Mouse (Mus musculus) hindbrain, embryonic 14.5 days (tissue): ENCODE data around the gene Trim41. TPM values are rescaled to one million over a fixed set of nuclear protein-coding genes. Genes with fewer than 3 reads are reported as not detected.
A peak's percentile ranks its signal among the peaks of the same experiment; 100 is the strongest.
"Not testable (repeated sequence)": the region's sequence is repeated elsewhere in the genome, so short reads cannot be mapped to it uniquely, and the experiment has no call there.

Experiments
- ATAC-seq: fragments of 200-750 bp; cut with Nextera tagmentation; 2 replicates; pipeline ENCODE4 v1.8.0; 2017; ENCODE audit warnings: moderate number of reproducible peaks, mild to moderate bottlenecking, moderate TSS enrichment, moderate library complexity; ENCODE audit not compliant: low FRiP score
- DNase-seq: peaks from one replicate; pipeline ENCODE4 v3.0.0-alpha.2; 2015; ENCODE audit warnings: low spot score
- H3K27ac ChIP-seq: fragments of 300-500 bp; sonication (generic); 2 replicates; pipeline ENCODE4 v1.5.1; 2014; ENCODE audit warnings: mild to moderate bottlenecking, moderate library complexity
- H3K27me3 ChIP-seq: fragments of 300-500 bp; sonication (generic); 2 replicates; pipeline ENCODE4 v1.6.1; 2014; ENCODE audit warnings: mild to moderate bottlenecking, low read length, mixed read lengths; ENCODE audit not compliant: control insufficient read depth, insufficient read depth
- H3K36me3 ChIP-seq: fragments of 300-500 bp; sonication (generic); replicated peaks from 2 replicates; pipeline ENCODE4 v1.6.1; 2014; ENCODE audit not compliant: control insufficient read depth, insufficient read depth
- H3K4me1 ChIP-seq: fragments of 300-500 bp; sonication (generic); replicated peaks from 2 replicates; pipeline ENCODE4 v1.6.1; 2014; ENCODE audit warnings: antibody characterized with exemption, low read length, mixed read lengths; ENCODE audit not compliant: control insufficient read depth, insufficient read depth
- H3K4me2 ChIP-seq: fragments of 300-500 bp; sonication (generic); replicated peaks from 2 replicates; pipeline ENCODE4 v1.6.1; 2014; ENCODE audit warnings: mild to moderate bottlenecking, moderate library complexity
- H3K4me3 ChIP-seq: fragments of 300-500 bp; sonication (generic); replicated peaks from 2 replicates; pipeline ENCODE4 v1.5.1; 2014; ENCODE audit warnings: mild to moderate bottlenecking, low read length
- H3K9ac ChIP-seq: fragments of 300-500 bp; sonication (generic); 2 replicates; pipeline ENCODE4 v1.6.1; 2014
- H3K9me3 ChIP-seq: fragments of 300-500 bp; sonication (generic); 2 replicates; pipeline ENCODE4 v1.6.1; 2016; ENCODE audit warnings: low read length; ENCODE audit not compliant: control insufficient read depth
- WGBS: fragments of 180-500 bp; shearing (Covaris S2); extraction: QIAGEN DNeasy Blood & Tissue Kit; methylation state at CpG from one replicate; pipeline ENCODE4 v1.1.7; 2014; 5-methylcytosine and 5-hydroxymethylcytosine counted together
- polyA plus RNA-seq: library from polyadenylated mRNA; unstranded; fragments of >200 nt; fragmentation: Nextera tagmentation; extraction: Ambion mirVana; gene quantifications from 2 replicates; pipeline ENCODE4 v1.2.1, GENCODE M21; 2014

Trim41 gene
- polyA plus RNA-seq, 1 experiment from 2014 or later, result 5.6 TPM

- Histone ChIP-seq H3K27ac (peak overlapping the region; percentile 94), H3K27me3 (no peaks in the 10 kb centered on the region), H3K4me2 (peak overlapping the region; percentile 81), H3K4me3 (peak overlapping the region; percentile 59), H3K4me1 (peaks cover 33% of the 10 kb centered on the region), H3K9ac (peak overlapping the region; percentile 84), H3K9me3 (no peaks in the 10 kb centered on the region), H3K36me3 (peaks cover 31% of the 10 kb centered on the region)
- no peak for DNase-seq
- peak; percentile 15 for ATAC-seq
- 11% methylated on average over 18 of the region's 18 CpGs for WGBS
These were observed 17.9 kb downstream of the Trim41 start for GRCm38 (mm10) chr11:48798984-48799920.

GRCm38 (mm10) chr11:48798308-48798707, 18.8 kb downstream of the Trim41 start:
- Histone ChIP-seq H3K4me1 (peaks cover 33% of the 10 kb centered on the region), H3K36me3 (peaks cover 22% of the 10 kb centered on the region), H3K4me3 (no peak overlapping the region), H3K4me2 (peak overlapping the region; percentile 81), H3K27me3 (no peaks in the 10 kb centered on the region), H3K9ac (peak overlapping the region; percentile 84), H3K9me3 (no peaks in the 10 kb centered on the region), H3K27ac (no peak overlapping the region)
- WGBS, result 84% methylated on average over 7 of the region's 7 CpGs
- ATAC-seq (no peak), DNase-seq (no peak)

GRCm38 (mm10) chr11:48797287-48797686, 19.9 kb downstream of the Trim41 start:
- ATAC-seq (no peak), DNase-seq (no peak)
- peaks cover 30% of the 10 kb centered on the region for H3K4me1 ChIP-seq
- H3K36me3 ChIP-seq, result peaks cover 11% of the 10 kb centered on the region
- H3K27ac ChIP-seq, result no peak overlapping the region
- WGBS, result 94% methylated on average over 4 of the region's 5 CpGs
- H3K9ac ChIP-seq, result no peak overlapping the region
- H3K4me2 ChIP-seq, result no peak overlapping the region
- no peak overlapping the region for H3K4me3 ChIP-seq
- no peaks in the 10 kb centered on the region for H3K27me3 ChIP-seq
- H3K9me3 ChIP-seq, result no peaks in the 10 kb centered on the region

- Histone ChIP-seq H3K9me3 (no peaks in the 10 kb centered on the region), H3K27ac (no peak overlapping the region), H3K4me3 (no peak overlapping the region), H3K9ac (no peak overlapping the region), H3K27me3 (no peaks in the 10 kb centered on the region), H3K4me2 (no peak overlapping the region), H3K4me1 (peaks cover 20% of the 10 kb centered on the region), H3K36me3 (peaks cover 1% of the 10 kb centered on the region; the same call in 1 of the 2 replicates)
- WGBS, result 90% methylated on average over 4 of the region's 4 CpGs
- no peak for ATAC-seq
- no peak for DNase-seq
These were observed 20.9 kb downstream of the Trim41 start for GRCm38 (mm10) chr11:48796290-48796689.

- Histone ChIP-seq H3K36me3 (no peaks in the 10 kb centered on the region), H3K4me2 (no peak overlapping the region), H3K4me3 (no peak overlapping the region), H3K9ac (no peak overlapping the region), H3K27ac (no peak overlapping the region), H3K9me3 (no peaks in the 10 kb centered on the region), H3K27me3 (no peaks in the 10 kb centered on the region), H3K4me1 (peaks cover 15% of the 10 kb centered on the region; the same call in 1 of the 2 replicates)
- ATAC-seq, result no peak
- no peak for DNase-seq
- WGBS, result 89% methylated on average over 7 of the region's 7 CpGs
These were observed 21.9 kb downstream of the Trim41 start for GRCm38 (mm10) chr11:48795221-48795620.

GRCm38 (mm10) chr11:48793184-48793583, 24.0 kb downstream of the Trim41 start:
- Histone ChIP-seq H3K9ac (no peak overlapping the region), H3K4me1 (peaks cover 5% of the 10 kb centered on the region; the same call in 1 of the 2 replicates), H3K36me3 (no peaks in the 10 kb centered on the region), H3K27ac (no peak overlapping the region), H3K4me2 (no peak overlapping the region), H3K27me3 (no peaks in the 10 kb centered on the region), H3K9me3 (no peaks in the 10 kb centered on the region), H3K4me3 (no peak overlapping the region)
- DNase-seq (no peak), ATAC-seq (no peak)
- 95% methylated on average over 3 of the region's 3 CpGs for whole genome bisulfite sequencing

GRCm38 (mm10) chr11:48791894-48792293, 25.3 kb downstream of the Trim41 start:
- not testable (repeated sequence) for H3K36me3 ChIP-seq, DNase-seq, H3K4me1 ChIP-seq, H3K27me3 ChIP-seq, H3K4me2 ChIP-seq, H3K9ac ChIP-seq, H3K27ac ChIP-seq, H3K9me3 ChIP-seq, H3K4me3 ChIP-seq, ATAC-seq
- WGBS, result 89% methylated on average over 9 of the region's 9 CpGs

GRCm38 (mm10) chr11:48790946-48791345, 26.2 kb downstream of the Trim41 start:
- ATAC-seq (no peak), DNase-seq (no peak)
- H3K9ac ChIP-seq, result no peak overlapping the region
- no peak overlapping the region for H3K4me2 ChIP-seq
- no peaks in the 10 kb centered on the region for H3K9me3 ChIP-seq
- no peak overlapping the region for H3K27ac ChIP-seq
- no peaks in the 10 kb centered on the region for H3K4me1 ChIP-seq
- WGBS, result 48% methylated on average over 8 of the region's 8 CpGs
- H3K36me3 ChIP-seq, result no peaks in the 10 kb centered on the region
- H3K4me3 ChIP-seq, result no peak overlapping the region
- H3K27me3 ChIP-seq, result no peaks in the 10 kb centered on the region

GRCm38 (mm10) chr11:48789973-48790823, 27.0 kb downstream of the Trim41 start:
- Histone ChIP-seq H3K27me3 (no peaks in the 10 kb centered on the region), H3K4me1 (no peaks in the 10 kb centered on the region), H3K9ac (no peak overlapping the region), H3K36me3 (no peaks in the 10 kb centered on the region), H3K4me3 (no peak overlapping the region; the same call in 1 of the 2 replicates), H3K4me2 (peak overlapping the region; percentile 45), H3K27ac (no peak overlapping the region), H3K9me3 (no peaks in the 10 kb centered on the region)
- ATAC-seq (peak; percentile 63; the same call in 1 of the 2 replicates), DNase-seq (peak; percentile 89)
- WGBS, result 17% methylated on average over 20 of the region's 20 CpGs
